Mouse (Mus musculus): ENCODE data around the gene Irf7. TPM values are rescaled to one million over a fixed set of nuclear protein-coding genes. Genes with fewer than 3 reads are reported as not detected.

Gene Irf7
- total and polyA plus RNA-seq, 3 experiments = 1.9 to 2.0 TPM; not detected in 1

Other genes starting within 250 kb of the Irf7 start
- not detected in 2 replicates for gene Ifitm6, start 248.6 kb downstream of the Irf7 start, total RNA-seq (2012; rRNA removed)
- not detected for gene Ifitm6, start 248.6 kb downstream of the Irf7 start, polyA plus RNA-seq (2012; ENCODE audit: insufficient read depth in 1 of 2, insufficient read length in 2 of 2, low read depth in 1 of 2, low replicate concordance in 2 of 2, missing spikeins in 1 of 2)
- gene Gm17387, start 237.3 kb downstream of the Irf7 start, total RNA-seq (2012; rRNA removed) = not detected in 2 replicates
- not detected for gene Gm17387, start 237.3 kb downstream of the Irf7 start, polyA plus RNA-seq (2012; ENCODE audit: insufficient read depth in 1 of 2, insufficient read length in 2 of 2, low read depth in 1 of 2, low replicate concordance in 2 of 2, missing spikeins in 1 of 2)
- gene B4galnt4, start 205.4 kb downstream of the Irf7 start, total RNA-seq (2012; rRNA removed) = 0.78 and 0.81 TPM in 2 replicates
- gene B4galnt4, start 205.4 kb downstream of the Irf7 start, polyA plus RNA-seq (2012; ENCODE audit: insufficient read depth in 1 of 2, insufficient read length in 2 of 2, low read depth in 1 of 2, low replicate concordance in 2 of 2, missing spikeins in 1 of 2) = 1 to 10 TPM in 1 of 2 experiments, not detected in 1; 8.0 TPM
- not detected in 2 replicates for gene Pkp3, start 188.3 kb downstream of the Irf7 start, total RNA-seq (2012; rRNA removed)
- not detected for gene Pkp3, start 188.3 kb downstream of the Irf7 start, polyA plus RNA-seq (2012; ENCODE audit: insufficient read depth in 1 of 2, insufficient read length in 2 of 2, low read depth in 1 of 2, low replicate concordance in 2 of 2, missing spikeins in 1 of 2)
- 8.3 and 8.6 TPM in 2 replicates for gene Sigirr, start 165.9 kb downstream of the Irf7 start, total RNA-seq (2012; rRNA removed)
- 10 to 100 TPM in 1 of 2 experiments, not detected in 1; 17.5 TPM for gene Sigirr, start 165.9 kb downstream of the Irf7 start, polyA plus RNA-seq (2012; ENCODE audit: insufficient read depth in 1 of 2, insufficient read length in 2 of 2, low read depth in 1 of 2, low replicate concordance in 2 of 2, missing spikeins in 1 of 2)
- 0.08 TPM in 1 of 2 replicates, not detected in the other for gene Ano9, start 148.7 kb downstream of the Irf7 start, total RNA-seq (2012; rRNA removed)
- gene Ano9, start 148.7 kb downstream of the Irf7 start, polyA plus RNA-seq (2012; ENCODE audit: insufficient read depth in 1 of 2, insufficient read length in 2 of 2, low read depth in 1 of 2, low replicate concordance in 2 of 2, missing spikeins in 1 of 2) = under 1 TPM in 1 of 2 experiments, not detected in 1; 0.03 TPM
- gene Ptdss2, start 144.1 kb downstream of the Irf7 start, total RNA-seq (2012; rRNA removed) = 12.2 and 16.9 TPM in 2 replicates
- 10 to 100 TPM in 1 of 2 experiments, not detected in 1; 44.9 TPM for gene Ptdss2, start 144.1 kb downstream of the Irf7 start, polyA plus RNA-seq (2012; ENCODE audit: insufficient read depth in 1 of 2, insufficient read length in 2 of 2, low read depth in 1 of 2, low replicate concordance in 2 of 2, missing spikeins in 1 of 2)
- 69.6 and 71.4 TPM in 2 replicates for gene Rnh1, start 93.6 kb downstream of the Irf7 start, total RNA-seq (2012; rRNA removed)
- 10 to 100 TPM in 1 of 2 experiments, not detected in 1; 94.5 TPM for gene Rnh1, start 93.6 kb downstream of the Irf7 start, polyA plus RNA-seq (2012; ENCODE audit: insufficient read depth in 1 of 2, insufficient read length in 2 of 2, low read depth in 1 of 2, low replicate concordance in 2 of 2, missing spikeins in 1 of 2)
- gene Hras, start 72.5 kb downstream of the Irf7 start, total RNA-seq (2012; rRNA removed) = 137 and 183 TPM in 2 replicates
- 100 to 1,000 TPM in 1 of 2 experiments, not detected in 1; 149 TPM for gene Hras, start 72.5 kb downstream of the Irf7 start, polyA plus RNA-seq (2012; ENCODE audit: insufficient read depth in 1 of 2, insufficient read length in 2 of 2, low read depth in 1 of 2, low replicate concordance in 2 of 2, missing spikeins in 1 of 2)
- 1.0 and 1.6 TPM in 2 replicates for gene Lrrc56, start 72.3 kb downstream of the Irf7 start, total RNA-seq (2012; rRNA removed)
- gene Lrrc56, start 72.3 kb downstream of the Irf7 start, polyA plus RNA-seq (2012; ENCODE audit: insufficient read depth in 1 of 2, insufficient read length in 2 of 2, low read depth in 1 of 2, low replicate concordance in 2 of 2, missing spikeins in 1 of 2) = 1 to 10 TPM in 1 of 2 experiments, not detected in 1; 5.5 TPM
- gene Lmntd2, start 52.4 kb downstream of the Irf7 start, total RNA-seq (2012; rRNA removed) = not detected in 2 replicates
- gene Lmntd2, start 52.4 kb downstream of the Irf7 start, polyA plus RNA-seq (2012; ENCODE audit: insufficient read depth in 1 of 2, insufficient read length in 2 of 2, low read depth in 1 of 2, low replicate concordance in 2 of 2, missing spikeins in 1 of 2) = under 1 TPM in 1 of 2 experiments, not detected in 1; 0.43 TPM
- gene Rassf7, start 50.6 kb downstream of the Irf7 start, total RNA-seq (2012; rRNA removed) = 7.0 and 7.6 TPM in 2 replicates
- gene Rassf7, start 50.6 kb downstream of the Irf7 start, polyA plus RNA-seq (2012; ENCODE audit: insufficient read depth in 1 of 2, insufficient read length in 2 of 2, low read depth in 1 of 2, low replicate concordance in 2 of 2, missing spikeins in 1 of 2) = 1 to 10 TPM in 1 of 2 experiments, not detected in 1; 9.5 TPM
- gene Phrf1, start 37.7 kb downstream of the Irf7 start, total RNA-seq (2012; rRNA removed) = 65.0 and 66.1 TPM in 2 replicates
- gene Phrf1, start 37.7 kb downstream of the Irf7 start, polyA plus RNA-seq (2012; ENCODE audit: insufficient read depth in 1 of 2, insufficient read length in 2 of 2, low read depth in 1 of 2, low replicate concordance in 2 of 2, missing spikeins in 1 of 2) = 1,000 to 10,000 TPM in 1 of 2 experiments, 10 to 100 TPM in 1; 91.2 to 1,029 TPM
- gene Cdhr5, start 10.3 kb upstream of the Irf7 start, total RNA-seq (2012; rRNA removed) = not detected in 2 replicates
- gene Cdhr5, start 10.3 kb upstream of the Irf7 start, polyA plus RNA-seq (2012; ENCODE audit: insufficient read depth in 1 of 2, insufficient read length in 2 of 2, low read depth in 1 of 2, low replicate concordance in 2 of 2, missing spikeins in 1 of 2) = not detected
- not detected in 2 replicates for gene Sct, start 12.7 kb upstream of the Irf7 start, total RNA-seq (2012; rRNA removed)
- not detected for gene Sct, start 12.7 kb upstream of the Irf7 start, polyA plus RNA-seq (2012; ENCODE audit: insufficient read depth in 1 of 2, insufficient read length in 2 of 2, low read depth in 1 of 2, low replicate concordance in 2 of 2, missing spikeins in 1 of 2)
- gene Drd4, start 25.5 kb upstream of the Irf7 start, total RNA-seq (2012; rRNA removed) = not detected in 2 replicates
- not detected for gene Drd4, start 25.5 kb upstream of the Irf7 start, polyA plus RNA-seq (2012; ENCODE audit: insufficient read depth in 1 of 2, insufficient read length in 2 of 2, low read depth in 1 of 2, low replicate concordance in 2 of 2, missing spikeins in 1 of 2)
- gene Deaf1, start 61.2 kb upstream of the Irf7 start, total RNA-seq (2012; rRNA removed) = 9.8 and 13.2 TPM in 2 replicates
- 10 to 100 TPM in 1 of 2 experiments, not detected in 1; 91.1 TPM for gene Deaf1, start 61.2 kb upstream of the Irf7 start, polyA plus RNA-seq (2012; ENCODE audit: insufficient read depth in 1 of 2, insufficient read length in 2 of 2, low read depth in 1 of 2, low replicate concordance in 2 of 2, missing spikeins in 1 of 2)
- 12.2 and 12.3 TPM in 2 replicates for gene Tmem80, start 61.3 kb upstream of the Irf7 start, total RNA-seq (2012; rRNA removed)
- 10 to 100 TPM in 1 of 2 experiments, not detected in 1; 27.7 TPM for gene Tmem80, start 61.3 kb upstream of the Irf7 start, polyA plus RNA-seq (2012; ENCODE audit: insufficient read depth in 1 of 2, insufficient read length in 2 of 2, low read depth in 1 of 2, low replicate concordance in 2 of 2, missing spikeins in 1 of 2)
- gene Eps8l2, start 72.4 kb upstream of the Irf7 start, total RNA-seq (2012; rRNA removed) = 0.46 TPM in 1 of 2 replicates, not detected in the other
- gene Eps8l2, start 72.4 kb upstream of the Irf7 start, polyA plus RNA-seq (2012; ENCODE audit: insufficient read depth in 1 of 2, insufficient read length in 2 of 2, low read depth in 1 of 2, low replicate concordance in 2 of 2, missing spikeins in 1 of 2) = under 1 TPM in 1 of 2 experiments, not detected in 1; 0.10 TPM
- gene Taldo1, start 125.7 kb upstream of the Irf7 start, total RNA-seq (2012; rRNA removed) = 415 and 498 TPM in 2 replicates
- 100 to 1,000 TPM in 1 of 2 experiments, not detected in 1; 298 TPM for gene Taldo1, start 125.7 kb upstream of the Irf7 start, polyA plus RNA-seq (2012; ENCODE audit: insufficient read depth in 1 of 2, insufficient read length in 2 of 2, low read depth in 1 of 2, low replicate concordance in 2 of 2, missing spikeins in 1 of 2)
- 21.0 and 21.6 TPM in 2 replicates for gene Gatd1, start 147.7 kb upstream of the Irf7 start, total RNA-seq (2012; rRNA removed)
- gene Gatd1, start 147.7 kb upstream of the Irf7 start, polyA plus RNA-seq (2012; ENCODE audit: insufficient read depth in 1 of 2, insufficient read length in 2 of 2, low read depth in 1 of 2, low replicate concordance in 2 of 2, missing spikeins in 1 of 2) = 10 to 100 TPM in 1 of 2 experiments, not detected in 1; 35.9 TPM
- not detected in 2 replicates for gene Cend1, start 163.0 kb upstream of the Irf7 start, total RNA-seq (2012; rRNA removed)
- gene Cend1, start 163.0 kb upstream of the Irf7 start, polyA plus RNA-seq (2012; ENCODE audit: insufficient read depth in 1 of 2, insufficient read length in 2 of 2, low read depth in 1 of 2, low replicate concordance in 2 of 2, missing spikeins in 1 of 2) = not detected
- 17.7 and 23.8 TPM in 2 replicates for gene Slc25a22, start 171.4 kb upstream of the Irf7 start, total RNA-seq (2012; rRNA removed)
- 10 to 100 TPM in 1 of 2 experiments, not detected in 1; 46.0 TPM for gene Slc25a22, start 171.4 kb upstream of the Irf7 start, polyA plus RNA-seq (2012; ENCODE audit: insufficient read depth in 1 of 2, insufficient read length in 2 of 2, low read depth in 1 of 2, low replicate concordance in 2 of 2, missing spikeins in 1 of 2)
- 5.0 and 6.4 TPM in 2 replicates for gene Pidd1, start 177.5 kb upstream of the Irf7 start, total RNA-seq (2012; rRNA removed)
- 10 to 100 TPM in 1 of 2 experiments, not detected in 1; 27.2 TPM for gene Pidd1, start 177.5 kb upstream of the Irf7 start, polyA plus RNA-seq (2012; ENCODE audit: insufficient read depth in 1 of 2, insufficient read length in 2 of 2, low read depth in 1 of 2, low replicate concordance in 2 of 2, missing spikeins in 1 of 2)
- 3,188 and 3,690 TPM in 2 replicates for gene Rplp2, start 180.9 kb upstream of the Irf7 start, total RNA-seq (2012; rRNA removed)
- 1,000 to 10,000 TPM in 1 of 2 experiments, not detected in 1; 3,503 TPM for gene Rplp2, start 180.9 kb upstream of the Irf7 start, polyA plus RNA-seq (2012; ENCODE audit: insufficient read depth in 1 of 2, insufficient read length in 2 of 2, low read depth in 1 of 2, low replicate concordance in 2 of 2, missing spikeins in 1 of 2)
- 8.3 and 9.9 TPM in 2 replicates for gene Pnpla2, start 188.7 kb upstream of the Irf7 start, total RNA-seq (2012; rRNA removed)
- gene Pnpla2, start 188.7 kb upstream of the Irf7 start, polyA plus RNA-seq (2012; ENCODE audit: insufficient read depth in 1 of 2, insufficient read length in 2 of 2, low read depth in 1 of 2, low replicate concordance in 2 of 2, missing spikeins in 1 of 2) = 10 to 100 TPM in 1 of 2 experiments, not detected in 1; 38.6 TPM
- 0.59 and 0.73 TPM in 2 replicates for gene Cracr2b, start 194.6 kb upstream of the Irf7 start, total RNA-seq (2012; rRNA removed)
- 1 to 10 TPM in 1 of 2 experiments, not detected in 1; 6.9 TPM for gene Cracr2b, start 194.6 kb upstream of the Irf7 start, polyA plus RNA-seq (2012; ENCODE audit: insufficient read depth in 1 of 2, insufficient read length in 2 of 2, low read depth in 1 of 2, low replicate concordance in 2 of 2, missing spikeins in 1 of 2)
- gene Cd151, start 200.9 kb upstream of the Irf7 start, total RNA-seq (2012; rRNA removed) = 38.9 and 40.6 TPM in 2 replicates
- 10 to 100 TPM in 1 of 2 experiments, not detected in 1; 86.6 TPM for gene Cd151, start 200.9 kb upstream of the Irf7 start, polyA plus RNA-seq (2012; ENCODE audit: insufficient read depth in 1 of 2, insufficient read length in 2 of 2, low read depth in 1 of 2, low replicate concordance in 2 of 2, missing spikeins in 1 of 2)
- gene Polr2l, start 208.7 kb upstream of the Irf7 start, total RNA-seq (2012; rRNA removed) = 110 and 114 TPM in 2 replicates
- gene Polr2l, start 208.7 kb upstream of the Irf7 start, polyA plus RNA-seq (2012; ENCODE audit: insufficient read depth in 1 of 2, insufficient read length in 2 of 2, low read depth in 1 of 2, low replicate concordance in 2 of 2, missing spikeins in 1 of 2) = 10 to 100 TPM in 1 of 2 experiments, not detected in 1; 82.4 TPM
- 82.5 and 110 TPM in 2 replicates for gene Tspan4, start 208.8 kb upstream of the Irf7 start, total RNA-seq (2012; rRNA removed)
- gene Tspan4, start 208.8 kb upstream of the Irf7 start, polyA plus RNA-seq (2012; ENCODE audit: insufficient read depth in 1 of 2, insufficient read length in 2 of 2, low read depth in 1 of 2, low replicate concordance in 2 of 2, missing spikeins in 1 of 2) = 10 to 100 TPM in 1 of 2 experiments, not detected in 1; 97.9 TPM